Mouse (Mus musculus): ENCODE data around the gene Pmf1.
"Not testable (repeated sequence)": the region's sequence is repeated elsewhere in the genome, so short reads cannot be mapped to it uniquely, and the experiment has no call there.

Gene Pmf1

DNA sequence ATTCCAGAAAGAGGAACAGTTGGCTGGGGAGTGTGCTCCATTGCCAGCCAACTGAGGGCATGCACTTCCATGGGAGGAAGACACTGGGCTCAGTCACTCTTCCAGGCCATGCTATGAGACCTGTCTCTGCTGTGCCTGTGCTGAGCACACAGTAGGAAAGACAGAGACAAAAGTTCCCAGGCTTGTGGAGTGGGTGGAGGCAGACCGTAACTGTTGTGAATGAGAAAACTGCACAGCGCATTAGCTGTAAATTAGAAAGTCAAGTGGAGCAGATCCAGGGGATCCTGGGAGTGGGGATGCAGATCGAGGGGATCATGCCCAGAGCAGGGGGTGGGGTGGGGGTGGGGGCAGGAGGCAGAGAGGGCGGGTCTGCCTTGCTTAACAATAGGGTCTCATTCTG is 29.5 kb upstream of the Pmf1 start:
- no peak for DNase-seq (ENCODE audit: inconsistent age in 2 of 2, low spot score in 1 of 2)

DNA sequence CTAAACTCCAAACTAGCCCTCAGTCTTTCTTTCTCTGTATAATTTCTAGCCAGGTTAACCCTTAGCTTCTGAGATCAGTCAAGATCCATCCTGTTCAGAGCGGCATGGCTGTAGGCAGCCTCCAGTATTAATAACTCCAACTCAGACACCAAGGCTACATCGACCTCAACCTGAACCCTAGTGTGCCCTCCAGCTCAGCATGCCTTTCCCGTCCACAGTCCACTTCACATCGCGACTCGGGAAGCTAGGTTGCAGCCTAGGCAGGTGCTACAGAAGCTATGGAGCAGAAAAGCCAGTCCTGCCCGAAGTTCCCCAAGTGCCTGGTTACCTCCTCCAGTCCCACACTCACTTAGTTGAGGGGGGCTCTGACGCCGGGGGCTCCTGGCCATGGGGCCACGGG is 27.3 kb upstream of the Pmf1 start:
- DNase-seq (ENCODE audit: inconsistent age in 2 of 2, low spot score in 1 of 2) = no peak

- peak; percentile 85 to 91 for DNase-seq (ENCODE audit: inconsistent age in 2 of 2, low spot score in 1 of 2)
Measured at GRCm38 (mm10) chr3:88436395-88437201, 26.5 kb upstream of the Pmf1 start.

DNA sequence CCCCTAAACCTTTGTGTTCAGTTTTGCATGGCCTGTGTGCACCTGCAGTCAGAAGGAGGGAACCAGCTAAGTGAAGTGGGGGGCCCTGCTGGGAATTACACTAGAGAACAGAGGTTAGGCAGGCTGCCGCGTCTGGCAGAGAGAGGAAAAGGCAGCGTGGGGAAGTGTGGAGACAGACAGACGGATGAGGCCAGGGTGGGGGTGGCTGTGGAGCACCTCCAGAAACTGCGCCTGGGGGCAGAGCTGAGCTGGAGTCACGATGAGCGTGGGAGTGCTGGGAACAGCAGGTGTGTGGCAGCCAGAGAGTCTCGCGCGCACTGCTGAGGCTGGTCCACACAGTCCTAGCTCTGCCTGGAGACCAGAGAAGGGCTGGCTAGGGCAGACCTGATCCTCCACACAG is 25.4 kb upstream of the Pmf1 start:
- no peak for DNase-seq (ENCODE audit: inconsistent age in 2 of 2, low spot score in 1 of 2)

DNA sequence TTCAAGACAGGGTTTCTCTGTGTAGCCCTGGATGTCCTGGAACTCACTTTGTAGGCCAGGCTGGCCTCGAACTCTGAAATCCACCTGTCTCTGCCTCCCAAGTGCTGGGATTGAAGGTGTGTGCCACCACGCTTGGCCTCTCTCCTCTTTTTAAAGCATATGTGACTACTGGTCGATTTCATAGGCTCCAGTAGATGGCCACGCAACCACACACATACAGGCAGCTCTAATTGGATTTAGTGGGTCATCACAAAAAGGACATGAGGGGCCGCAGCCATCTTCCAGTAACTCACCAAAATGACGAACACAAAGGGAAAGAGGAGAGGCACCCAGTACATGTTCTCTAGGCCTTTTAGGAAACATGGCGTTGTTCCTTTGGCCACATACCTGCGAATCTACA is 18.5 kb upstream of the Pmf1 start:
- not testable (repeated sequence) for DNase-seq (ENCODE audit: inconsistent age in 2 of 2, low spot score in 1 of 2)

- DNase-seq (ENCODE audit: inconsistent age in 2 of 2, low spot score in 1 of 2) = peak in 1 of 2 experiments; percentile 86
Measured at GRCm38 (mm10) chr3:88427342-88427905, 17.3 kb upstream of the Pmf1 start.

- DNase-seq (ENCODE audit: inconsistent age in 2 of 2, low spot score in 1 of 2) = peak in 1 of 2 experiments; percentile 63
Measured at GRCm38 (mm10) chr3:88425708-88426420, 15.7 kb upstream of the Pmf1 start.

GRCm38 (mm10) chr3:88425330-88425689 is 15.2 kb upstream of the Pmf1 start:
- no peak for DNase-seq (ENCODE audit: inconsistent age in 2 of 2, low spot score in 1 of 2)

GRCm38 (mm10) chr3:88424605-88425329 is 14.6 kb upstream of the Pmf1 start, which contains the start of gene Slc25a44:
TSS of gene Slc25a44 (minus strand) at chr3:88425139.
- DNase-seq (ENCODE audit: inconsistent age in 2 of 2, low spot score in 1 of 2) = peak; percentile 95 to 98

- no peak for DNase-seq (ENCODE audit: inconsistent age in 2 of 2, low spot score in 1 of 2)
Measured at GRCm38 (mm10) chr3:88422020-88422720, 12.0 kb upstream of the Pmf1 start.

DNA sequence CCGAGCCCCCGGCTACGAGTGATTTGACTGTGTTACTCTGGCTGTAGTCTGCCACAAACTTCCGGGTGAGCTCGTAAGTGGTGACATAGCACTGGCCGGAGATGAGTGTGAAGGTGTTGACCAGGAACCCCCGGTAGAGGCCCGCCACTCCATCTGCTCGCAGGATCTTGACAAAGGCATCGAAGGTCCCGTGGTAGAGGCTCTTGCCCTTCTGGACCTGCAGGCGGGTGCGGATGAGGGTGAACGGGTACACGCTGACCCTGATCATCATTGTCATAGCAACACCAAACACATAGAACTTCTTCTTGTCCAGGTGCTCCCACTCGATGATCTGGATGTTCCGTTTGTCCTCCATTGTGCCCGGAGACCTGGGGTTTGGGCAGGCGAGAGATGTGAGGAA is 10.6 kb upstream of the Pmf1 start:
- no peak for DNase-seq (ENCODE audit: inconsistent age in 2 of 2, low spot score in 1 of 2)

- peak in 1 of 2 experiments; percentile 61 for DNase-seq (ENCODE audit: inconsistent age in 2 of 2, low spot score in 1 of 2)
Measured at GRCm38 (mm10) chr3:88418016-88418415, 7.9 kb upstream of the Pmf1 start.

DNA sequence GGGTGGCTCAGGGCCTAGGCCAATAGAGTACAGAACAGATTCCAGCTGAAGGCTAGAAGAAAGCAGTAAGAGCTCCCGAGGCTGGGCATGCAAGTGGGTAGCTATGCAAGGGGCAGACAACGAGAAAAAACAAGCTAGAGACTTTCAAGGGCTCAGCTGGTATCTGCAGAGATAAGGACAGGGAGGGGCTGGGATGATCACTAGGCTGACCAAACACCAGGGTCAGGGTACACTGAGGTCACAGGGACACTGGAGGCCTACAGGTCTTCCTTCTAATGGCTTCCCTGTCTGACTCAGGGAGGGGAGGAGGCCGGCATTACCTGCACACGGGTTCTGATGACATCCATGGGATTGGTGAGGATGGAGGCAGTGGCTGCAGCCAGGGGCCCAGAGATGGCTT is 5.5 kb upstream of the Pmf1 start:
- peak in 1 of 2 experiments; percentile 55 for DNase-seq (ENCODE audit: inconsistent age in 2 of 2, low spot score in 1 of 2)

DNA sequence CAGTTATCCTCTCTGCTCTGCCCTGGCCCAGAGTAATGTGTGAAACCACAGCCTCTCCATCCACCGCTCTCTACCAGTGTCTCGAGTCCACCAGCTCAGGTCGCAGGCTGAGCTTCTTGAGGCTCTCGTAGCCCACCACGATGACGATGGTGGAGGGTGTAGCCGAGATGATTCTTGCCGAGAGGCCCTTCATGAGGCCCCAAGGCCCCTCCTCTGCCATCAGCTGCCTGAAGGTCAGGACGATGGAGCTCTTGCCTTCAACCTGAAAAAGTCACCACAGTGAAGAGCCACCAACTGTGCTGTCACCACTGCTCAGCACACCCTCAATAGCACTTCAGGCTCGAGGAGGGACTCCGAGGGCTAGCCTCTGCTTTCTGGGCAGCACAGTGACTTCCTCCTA is 2.5 kb upstream of the Pmf1 start:
- peak in 1 of 2 experiments; percentile 44 for DNase-seq (ENCODE audit: inconsistent age in 2 of 2, low spot score in 1 of 2)

DNA sequence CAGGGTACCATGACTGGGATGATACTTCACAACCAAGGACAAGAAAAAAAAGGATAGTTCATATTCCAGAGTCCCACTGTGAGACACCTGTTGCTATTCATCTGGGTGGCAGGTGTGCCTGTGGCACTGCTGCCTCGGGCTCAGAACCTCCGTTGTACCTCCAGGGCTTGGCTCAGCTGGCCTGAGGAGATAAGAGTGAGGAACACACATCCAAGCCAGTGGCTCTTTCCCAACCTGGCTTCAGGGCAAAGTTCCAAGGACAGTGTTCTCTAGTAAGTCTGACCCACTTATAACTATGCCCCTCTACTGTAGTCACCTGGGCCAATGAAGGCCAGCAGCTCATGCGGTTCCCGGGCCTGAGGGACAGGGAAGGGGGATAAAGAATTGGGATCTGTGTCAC is 1.6 kb upstream of the Pmf1 start:
- peak; percentile 61 to 88 for DNase-seq (ENCODE audit: inconsistent age in 2 of 2, low spot score in 1 of 2)

GRCm38 (mm10) chr3:88410645-88411031 is 507 bp upstream of the Pmf1 start:
- peak; percentile 55 to 83 for DNase-seq (ENCODE audit: inconsistent age in 2 of 2, low spot score in 1 of 2)

DNA sequence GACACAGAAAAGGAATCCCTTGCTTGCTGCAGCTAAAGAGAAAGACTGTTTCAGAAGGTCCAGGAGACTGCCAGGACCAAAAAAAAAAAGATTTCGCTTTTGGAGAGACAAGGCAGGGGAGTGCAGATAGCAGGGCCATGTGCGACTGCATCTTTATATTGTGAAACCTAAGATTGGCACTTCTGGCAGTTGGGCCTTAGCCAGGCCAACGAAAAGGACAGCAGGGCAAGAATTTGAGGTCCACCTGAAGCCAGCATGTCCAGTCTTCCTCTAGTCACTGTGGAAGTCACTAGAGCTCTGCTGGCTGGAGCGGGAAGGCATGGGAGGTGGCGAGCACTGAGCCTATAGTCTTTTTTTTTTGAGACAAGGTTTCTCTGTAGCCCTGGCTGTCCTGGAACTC is 1.2 kb downstream of the Pmf1 start:
- peak in 1 of 2 experiments; percentile 63 for DNase-seq (ENCODE audit: inconsistent age in 2 of 2, low spot score in 1 of 2)

GRCm38 (mm10) chr3:88407529-88407928 is 2.6 kb downstream of the Pmf1 start:
- peak in 1 of 2 experiments; percentile 55 for DNase-seq (ENCODE audit: inconsistent age in 2 of 2, low spot score in 1 of 2)

DNA sequence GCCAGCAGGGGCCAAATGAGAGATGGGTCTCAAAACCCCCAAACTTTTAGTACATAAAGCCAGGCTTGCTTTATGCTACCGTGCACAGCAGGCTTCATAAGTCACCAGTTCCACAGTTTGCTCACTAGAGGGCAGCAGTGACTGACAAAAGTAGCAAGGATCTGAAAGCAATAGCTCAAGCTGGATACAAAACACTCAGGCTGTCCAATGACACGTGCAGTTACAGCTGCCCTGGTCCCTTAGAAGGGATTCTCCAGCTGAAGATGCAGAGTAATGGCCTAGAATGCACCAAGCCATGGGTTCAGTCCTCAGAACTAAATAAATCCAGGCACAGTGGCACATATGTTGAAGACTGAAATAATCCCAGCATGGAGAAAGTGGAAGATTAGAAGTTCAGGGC is 3.0 kb downstream of the Pmf1 start:
- peak; percentile 66 to 90 for DNase-seq (ENCODE audit: inconsistent age in 2 of 2, low spot score in 1 of 2)

- DNase-seq (ENCODE audit: inconsistent age in 2 of 2, low spot score in 1 of 2) = peak in 1 of 2 experiments; percentile 19
Measured at GRCm38 (mm10) chr3:88403522-88404230, 6.5 kb downstream of the Pmf1 start.
